Mouse (Mus musculus): ENCODE results near the gene Pappa.
A peak's percentile ranks its signal among the peaks of the same experiment; 100 is the strongest.

Gene Pappa

GRCm38 (mm10) chr4:65272295-65272694 is 148.3 kb downstream of the Pappa start:
- DNase-seq (ENCODE audit: low spot score), result peak; percentile 8

- DNase-seq (ENCODE audit: low spot score), result no peak
These were observed 149.4 kb downstream of the Pappa start for GRCm38 (mm10) chr4:65273299-65273851.

- no peak for DNase-seq (ENCODE audit: low spot score)
These were observed 154.7 kb downstream of the Pappa start for GRCm38 (mm10) chr4:65278451-65279271.

- no peak for DNase-seq (ENCODE audit: low spot score)
These were observed 155.3 kb downstream of the Pappa start for GRCm38 (mm10) chr4:65279272-65279653.

- DNase-seq (ENCODE audit: low spot score), result no peak
These were observed 156.2 kb downstream of the Pappa start for GRCm38 (mm10) chr4:65279979-65280677.

- DNase-seq (ENCODE audit: low spot score), result no peak
These were observed 156.9 kb downstream of the Pappa start for GRCm38 (mm10) chr4:65280888-65281287.

- DNase-seq (ENCODE audit: low spot score), result no peak
These were observed 159.6 kb downstream of the Pappa start for GRCm38 (mm10) chr4:65283611-65284010.

GRCm38 (mm10) chr4:65285165-65285564 is 161.2 kb downstream of the Pappa start:
- no peak for DNase-seq (ENCODE audit: low spot score)

GRCm38 (mm10) chr4:65289247-65289646 is 165.3 kb downstream of the Pappa start:
- DNase-seq (ENCODE audit: low spot score), result no peak

- no peak for DNase-seq (ENCODE audit: low spot score)
These were observed 171.8 kb downstream of the Pappa start for GRCm38 (mm10) chr4:65295741-65296140.

- DNase-seq (ENCODE audit: low spot score), result no peak
These were observed 172.5 kb downstream of the Pappa start for GRCm38 (mm10) chr4:65296356-65296967.

- no peak for DNase-seq (ENCODE audit: low spot score)
These were observed 173.1 kb downstream of the Pappa start for GRCm38 (mm10) chr4:65296968-65297499.

GRCm38 (mm10) chr4:65298212-65299181 is 174.5 kb downstream of the Pappa start:
- no peak for DNase-seq (ENCODE audit: low spot score)

GRCm38 (mm10) chr4:65299365-65299764 is 175.4 kb downstream of the Pappa start:
- no peak for DNase-seq (ENCODE audit: low spot score)

- no peak for DNase-seq (ENCODE audit: low spot score)
These were observed 176.5 kb downstream of the Pappa start for GRCm38 (mm10) chr4:65300431-65300830.

GRCm38 (mm10) chr4:65302666-65303065 is 178.7 kb downstream of the Pappa start:
- DNase-seq (ENCODE audit: low spot score), result no peak

GRCm38 (mm10) chr4:65317877-65318525 is 194.0 kb downstream of the Pappa start:
- peak; percentile 28 for DNase-seq (ENCODE audit: low spot score)

GRCm38 (mm10) chr4:65321340-65321739 is 197.4 kb downstream of the Pappa start:
- DNase-seq (ENCODE audit: low spot score), result no peak

- DNase-seq (ENCODE audit: low spot score), result no peak
These were observed 198.0 kb downstream of the Pappa start for GRCm38 (mm10) chr4:65321959-65322358.

- no peak for DNase-seq (ENCODE audit: low spot score)
These were observed 201.8 kb downstream of the Pappa start for GRCm38 (mm10) chr4:65325816-65326215.
